Mouse (Mus musculus): Measurements from ENCODE around the gene Phf12. TPM values are rescaled to one million over a fixed set of nuclear protein-coding genes. Genes with fewer than 3 reads are reported as not detected.

Gene Phf12
- polyA plus RNA-seq, 1 experiment from 2014 or later: 17.0 TPM

- WGBS: 95% methylated on average over 5 of the region's 5 CpGs
- Histone ChIP-seq H3K27ac (no peak overlapping the region), H3K36me3 (replicated peaks) (peaks cover 97% of the 10 kb centered on the region), H3K4me3 (no peak overlapping the region), H3K9me3 (no peaks in the 10 kb centered on the region; the same call in 1 of the 2 replicates), H3K4me1 (no peaks in the 10 kb centered on the region), H3K27me3 (ENCODE audit: poor library complexity, severe bottlenecking) (no peaks in the 10 kb centered on the region)
- no peak for DNase-seq (ENCODE audit: extremely low spot score, low spot score)
These were observed 23.9 kb downstream of the Phf12 start for GRCm38 (mm10) chr11:78006446-78006845.

- 21% methylated on average over 4 of the region's 4 CpGs for WGBS
- Histone ChIP-seq H3K4me1 (no peaks in the 10 kb centered on the region), H3K4me3 (no peak overlapping the region), H3K36me3 (replicated peaks) (peaks cover 98% of the 10 kb centered on the region), H3K27me3 (ENCODE audit: poor library complexity, severe bottlenecking) (no peaks in the 10 kb centered on the region), H3K27ac (no peak overlapping the region), H3K9me3 (no peaks in the 10 kb centered on the region)
- DNase-seq (ENCODE audit: extremely low spot score, low spot score): peak; percentile 73
These were observed 37.1 kb downstream of the Phf12 start for GRCm38 (mm10) chr11:78019676-78020075.

GRCm38 (mm10) chr11:78023607-78024006, 41.1 kb downstream of the Phf12 start:
- no peaks in the 10 kb centered on the region for H3K4me1 ChIP-seq
- H3K9me3 ChIP-seq: no peaks in the 10 kb centered on the region
- no peak overlapping the region for H3K4me3 ChIP-seq
- WGBS: 88% methylated on average over 8 of the region's 8 CpGs
- no peak for DNase-seq (ENCODE audit: extremely low spot score, low spot score)
- no peaks in the 10 kb centered on the region for H3K27me3 ChIP-seq (ENCODE audit: poor library complexity, severe bottlenecking)
- H3K36me3 ChIP-seq (replicated peaks): peaks cover 96% of the 10 kb centered on the region
- H3K27ac ChIP-seq: no peak overlapping the region

GRCm38 (mm10) chr11:78029240-78029639, 46.7 kb downstream of the Phf12 start:
- Histone ChIP-seq H3K9me3 (no peaks in the 10 kb centered on the region), H3K27ac (0 out of 2 replicates have a peak overlapping the region, but pooled peaks have one; percentile 9), H3K36me3 (replicated peaks) (peaks cover 62% of the 10 kb centered on the region), H3K27me3 (ENCODE audit: poor library complexity, severe bottlenecking) (peaks cover 15% of the 10 kb centered on the region), H3K4me3 (no peak overlapping the region), H3K4me1 (peaks cover 42% of the 10 kb centered on the region)
- WGBS: 91% methylated on average over 8 of the region's 8 CpGs
- DNase-seq (ENCODE audit: extremely low spot score, low spot score): no peak

- Histone ChIP-seq H3K27ac (no peak overlapping the region), H3K27me3 (ENCODE audit: poor library complexity, severe bottlenecking) (peaks cover 17% of the 10 kb centered on the region), H3K36me3 (replicated peaks) (peaks cover 61% of the 10 kb centered on the region), H3K4me1 (peaks cover 44% of the 10 kb centered on the region), H3K9me3 (no peaks in the 10 kb centered on the region), H3K4me3 (no peak overlapping the region)
- 81% methylated on average over 2 of the region's 2 CpGs for WGBS
- DNase-seq (ENCODE audit: extremely low spot score, low spot score): no peak
These were observed 48.0 kb downstream of the Phf12 start for GRCm38 (mm10) chr11:78030600-78030999.

GRCm38 (mm10) chr11:78031389-78031788, 48.8 kb downstream of the Phf12 start:
- Histone ChIP-seq H3K27me3 (ENCODE audit: poor library complexity, severe bottlenecking) (peaks cover 17% of the 10 kb centered on the region), H3K36me3 (replicated peaks) (peaks cover 53% of the 10 kb centered on the region), H3K9me3 (no peaks in the 10 kb centered on the region), H3K4me3 (peak overlapping the region; percentile 76), H3K4me1 (peaks cover 44% of the 10 kb centered on the region), H3K27ac (peak overlapping the region; percentile 94)
- WGBS: 41% methylated on average over 6 of the region's 6 CpGs
- DNase-seq (ENCODE audit: extremely low spot score, low spot score): no peak

GRCm38 (mm10) chr11:78031947-78032808, 49.6 kb downstream of the Phf12 start, which contains the start of gene Dhrs13:
TSS of gene Dhrs13 (plus strand) at chr11:78032280.
- Histone ChIP-seq H3K27ac (peak within 1 kb of the TSS; percentile 94), H3K36me3 (replicated peaks) (peaks cover 45% of the 10 kb centered on the region), H3K4me3 (peak within 1 kb of the TSS; percentile 76), H3K27me3 (ENCODE audit: poor library complexity, severe bottlenecking) (peaks cover 17% of the 10 kb centered on the region), H3K4me1 (peaks cover 50% of the 10 kb centered on the region), H3K9me3 (no peaks in the 10 kb centered on the region)
- peak; percentile 88 for DNase-seq (ENCODE audit: extremely low spot score, low spot score)
- WGBS: under 1% methylated on average over 96 of the region's 96 CpGs

- Histone ChIP-seq H3K36me3 (replicated peaks) (peaks cover 39% of the 10 kb centered on the region), H3K4me3 (peak overlapping the region; percentile 76), H3K9me3 (no peaks in the 10 kb centered on the region), H3K4me1 (peaks cover 56% of the 10 kb centered on the region), H3K27ac (peak overlapping the region; percentile 94), H3K27me3 (ENCODE audit: poor library complexity, severe bottlenecking) (peaks cover 17% of the 10 kb centered on the region)
- DNase-seq (ENCODE audit: extremely low spot score, low spot score): no peak
- 13% methylated on average over 5 of the region's 5 CpGs for WGBS
These were observed 50.2 kb downstream of the Phf12 start for GRCm38 (mm10) chr11:78032809-78033195.

- no peak for DNase-seq (ENCODE audit: extremely low spot score, low spot score)
- Histone ChIP-seq H3K9me3 (no peaks in the 10 kb centered on the region), H3K4me3 (peak overlapping the region; percentile 12; the same call in 1 of the 2 replicates), H3K27ac (no peak overlapping the region), H3K4me1 (peaks cover 69% of the 10 kb centered on the region), H3K36me3 (replicated peaks) (peaks cover 26% of the 10 kb centered on the region), H3K27me3 (ENCODE audit: poor library complexity, severe bottlenecking) (peaks cover 17% of the 10 kb centered on the region)
- WGBS: 94% methylated on average over 23 of the region's 23 CpGs
These were observed 51.5 kb downstream of the Phf12 start for GRCm38 (mm10) chr11:78033931-78034617.

GRCm38 (mm10) chr11:78036791-78037190, 54.2 kb downstream of the Phf12 start:
- Histone ChIP-seq H3K27me3 (ENCODE audit: poor library complexity, severe bottlenecking) (peaks cover 17% of the 10 kb centered on the region), H3K4me1 (peaks cover 53% of the 10 kb centered on the region), H3K9me3 (no peaks in the 10 kb centered on the region), H3K27ac (peak overlapping the region; percentile 94; the same call in 1 of the 2 replicates), H3K4me3 (peak overlapping the region; percentile 0; the same call in 1 of the 2 replicates), H3K36me3 (replicated peaks) (peaks cover 41% of the 10 kb centered on the region)
- no peak for DNase-seq (ENCODE audit: extremely low spot score, low spot score)
- WGBS: 79% methylated on average over 10 of the region's 10 CpGs

- Histone ChIP-seq H3K36me3 (replicated peaks) (peaks cover 54% of the 10 kb centered on the region), H3K4me1 (peaks cover 40% of the 10 kb centered on the region), H3K27me3 (ENCODE audit: poor library complexity, severe bottlenecking) (peaks cover 13% of the 10 kb centered on the region), H3K9me3 (peaks cover 5% of the 10 kb centered on the region; the same call in 1 of the 2 replicates), H3K4me3 (peak within 1 kb of the TSS; percentile 94), H3K27ac (peak within 1 kb of the TSS; percentile 94)
- 3% methylated on average over 55 of the region's 55 CpGs for WGBS
- DNase-seq (ENCODE audit: extremely low spot score, low spot score): peak; percentile 67
These were observed 55.5 kb downstream of the Phf12 start, which contains the start of gene Flot2 for GRCm38 (mm10) chr11:78037831-78038752. TSS of gene Flot2 (plus strand) at chr11:78037931.

- H3K36me3 ChIP-seq (replicated peaks): peaks cover 55% of the 10 kb centered on the region
- H3K4me3 ChIP-seq: no peak overlapping the region
- WGBS: 75% methylated on average over 2 of the region's 2 CpGs
- H3K9me3 ChIP-seq: peaks cover 5% of the 10 kb centered on the region; the same call in 1 of the 2 replicates
- no peak overlapping the region for H3K27ac ChIP-seq
- no peak for DNase-seq (ENCODE audit: extremely low spot score, low spot score)
- H3K27me3 ChIP-seq (ENCODE audit: poor library complexity, severe bottlenecking): no peaks in the 10 kb centered on the region
- H3K4me1 ChIP-seq: peaks cover 28% of the 10 kb centered on the region
These were observed 58.3 kb downstream of the Phf12 start for GRCm38 (mm10) chr11:78040878-78041277.

All from forebrain, embryonic 10.5 days (tissue).